Mouse (Mus musculus) heart, adult 2 months (tissue): Measurements from ENCODE around the gene N4bp3.

Experiments used
- CTCF ChIP-seq: fragments of 200-600 bp; IDR thresholded peaks from 2 replicates; pipeline ENCODE4 v1.8.1; 2022; ENCODE audit warnings: antibody characterized with exemption, mild to moderate bottlenecking, moderate library complexity
- EP300 ChIP-seq: fragments of 200-500 bp; IDR thresholded peaks from 2 replicates; pipeline ENCODE4 v1.6.1; 2011; ENCODE audit warnings: low read depth, low read length, control low read depth; ENCODE audit not compliant: insufficient read depth
- POLR2A ChIP-seq: fragments of 200-500 bp; IDR thresholded peaks from 2 replicates; pipeline ENCODE4 v1.6.1; 2011; ENCODE audit warnings: mild to moderate bottlenecking, low read depth, low read length, control low read depth; ENCODE audit not compliant: insufficient read depth

DNA sequence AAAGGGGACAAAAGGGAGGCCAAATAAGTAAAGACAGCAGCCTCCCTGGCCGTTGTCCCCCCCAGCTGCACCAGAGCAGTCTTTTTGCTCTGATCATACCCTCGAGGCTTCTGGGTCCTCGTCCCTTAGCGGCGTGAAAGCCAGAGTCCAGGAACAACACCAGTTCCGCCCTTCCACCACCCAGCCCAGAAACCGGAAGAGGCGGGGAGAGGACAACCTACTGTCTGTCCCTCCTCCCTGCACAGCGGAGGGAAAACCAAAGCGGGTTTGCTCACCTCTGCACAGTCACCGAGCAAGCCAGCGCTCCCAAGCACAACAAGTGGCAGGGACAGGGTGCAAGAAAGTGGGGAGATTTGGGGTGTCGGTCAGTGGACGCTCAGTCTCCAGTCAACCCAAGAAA, 35.0 kb downstream of the N4bp3 start:
- 0 out of 2 replicates have a peak, but pooled peaks have one; percentile 58 for TF ChIP-seq EP300
- 0 out of 2 replicates have a peak, but pooled peaks have one; percentile 1 for TF ChIP-seq CTCF
- TF ChIP-seq POLR2A: peak; percentile 98
